Comparison of ENCODE assay signal across 28 mouse cellular contexts in genomic region chr14:19938545-19938944, GRCm38 (mm10).
"Had no signal": no experiment of that assay in that cellular context is flagged by ENCODE, and none has a peak within 500 bp of the region (broad histone marks: within the 10 kb centered on the region; RNA-seq: fewer than 3 reads in every experiment).

No protein-coding gene starts in this region.

- DNase-seq: heart, adult 2 months; heart, postnatal 10 days; heart, postnatal 14 days; heart, postnatal 36 days; kidney, adult 11 months; kidney, adult 18-20 months; kidney, adult 2 months; kidney, adult 8-10 months; kidney, adult 9 months; kidney, postnatal 10 days; kidney, postnatal 14 days; kidney, postnatal 25 days; kidney, postnatal 36 days; kidney, postnatal 4 days had no signal

- H3K4me3 ChIP-seq: heart, adult 2 months; heart, embryonic 10.5 days; heart, embryonic 12.5 days; heart, embryonic 13.5 days; heart, embryonic 15.5 days; hindbrain, embryonic 10.5 days; hindbrain, embryonic 12.5 days; hindbrain, embryonic 13.5 days; hindbrain, embryonic 15.5 days; intestine, embryonic 15.5 days; kidney, embryonic 15.5 days; left cerebral cortex, adult 2 months had no signal

- H3K27ac ChIP-seq: heart, adult 2 months; heart, embryonic 10.5 days; heart, embryonic 13.5 days; heart, embryonic 15.5 days; hindbrain, embryonic 10.5 days; hindbrain, embryonic 12.5 days; hindbrain, embryonic 13.5 days; hindbrain, embryonic 14.5 days; hindbrain, embryonic 15.5 days; hindbrain, postnatal 0 days; intestine, embryonic 15.5 days; kidney, embryonic 15.5 days; kidney, postnatal 0 days; left cerebral cortex, adult 2 months had no signal
